Mouse (Mus musculus): ENCODE results near the gene Hlx. TPM values are rescaled to one million over a fixed set of nuclear protein-coding genes. Genes with fewer than 3 reads are reported as not detected.

Gene Hlx
- total RNA-seq (2014; rRNA removed), result 1.2 and 2.8 TPM in 2 replicates
- polyA plus RNA-seq (2015; fragmentation: Nextera tagmentation; extraction: Ambion mirVana), result 1.6 and 2.4 TPM in 2 replicates

DNA sequence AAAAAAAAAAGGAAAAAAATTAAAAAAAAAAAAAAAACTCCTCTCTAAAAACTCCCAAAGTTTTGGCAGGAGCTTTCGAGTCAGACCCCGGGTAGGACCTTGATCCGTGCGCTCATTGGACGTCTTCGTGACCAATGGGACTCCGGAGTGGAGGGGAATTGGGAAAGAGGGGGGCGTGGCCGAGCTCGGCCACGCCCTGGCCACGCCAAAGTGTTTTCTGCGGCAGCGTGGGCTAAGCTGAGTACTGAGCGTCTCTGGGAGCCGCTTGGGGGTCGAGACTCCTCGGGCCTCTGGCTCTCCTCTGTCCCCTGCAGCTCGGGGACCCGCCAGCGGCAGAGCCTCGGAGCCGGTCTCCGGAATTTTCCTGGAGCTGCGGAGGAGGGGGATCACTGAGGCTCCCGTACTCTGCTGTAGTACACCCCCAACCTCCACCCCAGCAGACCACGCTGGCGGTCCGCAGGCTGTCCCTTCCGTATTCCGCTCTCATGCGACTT is at the start of gene Hlx:
Gene Hlx (minus strand): TSS at position 64 of the 494 bp plus-strand sequence.
- Histone ChIP-seq H3K36me3 (ENCODE audit: insufficient read depth) (no peaks in the 10 kb centered on the region), H3K4me2 (ENCODE audit: low read depth) (peak within 1 kb of the TSS; percentile 49), H3K4me1 (ENCODE audit: insufficient read depth) (no peaks in the 10 kb centered on the region), H3K4me3 (ENCODE audit: low read depth, low read length) (peak within 1 kb of the TSS; percentile 33), H3K9ac (peak within 1 kb of the TSS; percentile 22; the same call in 1 of the 2 replicates), H3K27ac (ENCODE audit: low read depth, low read length) (0 out of 2 replicates have a peak within 1 kb of the TSS, but pooled peaks have one; percentile 21), H3K27me3 (ENCODE audit: insufficient read depth, low read length) (peaks cover 58% of the 10 kb centered on the region), H3K9me3 (ENCODE audit: low read length) (no peaks in the 10 kb centered on the region)
- peak; percentile 61 for DNase-seq
- ATAC-seq, result peak; percentile 54
- TF ChIP-seq CTCF (IDR thresholded peaks at IDR 0.05; ENCODE audit: low read depth), result no peak
- under 1% methylated on average over 31 of the region's 32 CpGs for WGBS

DNA sequence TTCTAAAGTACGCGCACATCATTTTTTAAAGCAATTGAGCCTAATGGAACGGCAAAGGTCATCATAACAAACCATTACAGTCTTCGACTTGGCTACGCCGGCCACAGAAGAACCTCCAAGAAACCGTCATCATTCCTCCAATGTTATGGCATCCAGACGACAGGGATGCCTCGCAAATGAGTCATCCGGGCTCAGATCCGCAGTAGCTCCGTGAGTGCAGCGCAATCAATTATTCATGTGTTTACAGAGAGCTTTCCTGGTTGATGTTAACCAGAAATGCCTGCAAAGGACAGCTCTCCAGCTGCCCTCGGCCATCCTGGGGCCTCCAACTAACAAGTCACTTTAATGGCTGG is 49.7 kb upstream of the Hlx start:
- Histone ChIP-seq H3K27ac (ENCODE audit: low read depth, low read length) (no peak overlapping the region), H3K27me3 (ENCODE audit: insufficient read depth, low read length) (no peaks in the 10 kb centered on the region), H3K9ac (no peak overlapping the region), H3K4me2 (ENCODE audit: low read depth) (no peak overlapping the region), H3K9me3 (ENCODE audit: low read length) (no peaks in the 10 kb centered on the region), H3K4me1 (ENCODE audit: insufficient read depth) (no peaks in the 10 kb centered on the region), H3K4me3 (ENCODE audit: low read depth, low read length) (no peak overlapping the region), H3K36me3 (ENCODE audit: insufficient read depth) (no peaks in the 10 kb centered on the region)
- DNase-seq, result no peak
- TF ChIP-seq CTCF (IDR thresholded peaks at IDR 0.05; ENCODE audit: low read depth), result no peak
- ATAC-seq, result no peak
- WGBS, result 86% methylated on average over 14 of the region's 14 CpGs

DNA sequence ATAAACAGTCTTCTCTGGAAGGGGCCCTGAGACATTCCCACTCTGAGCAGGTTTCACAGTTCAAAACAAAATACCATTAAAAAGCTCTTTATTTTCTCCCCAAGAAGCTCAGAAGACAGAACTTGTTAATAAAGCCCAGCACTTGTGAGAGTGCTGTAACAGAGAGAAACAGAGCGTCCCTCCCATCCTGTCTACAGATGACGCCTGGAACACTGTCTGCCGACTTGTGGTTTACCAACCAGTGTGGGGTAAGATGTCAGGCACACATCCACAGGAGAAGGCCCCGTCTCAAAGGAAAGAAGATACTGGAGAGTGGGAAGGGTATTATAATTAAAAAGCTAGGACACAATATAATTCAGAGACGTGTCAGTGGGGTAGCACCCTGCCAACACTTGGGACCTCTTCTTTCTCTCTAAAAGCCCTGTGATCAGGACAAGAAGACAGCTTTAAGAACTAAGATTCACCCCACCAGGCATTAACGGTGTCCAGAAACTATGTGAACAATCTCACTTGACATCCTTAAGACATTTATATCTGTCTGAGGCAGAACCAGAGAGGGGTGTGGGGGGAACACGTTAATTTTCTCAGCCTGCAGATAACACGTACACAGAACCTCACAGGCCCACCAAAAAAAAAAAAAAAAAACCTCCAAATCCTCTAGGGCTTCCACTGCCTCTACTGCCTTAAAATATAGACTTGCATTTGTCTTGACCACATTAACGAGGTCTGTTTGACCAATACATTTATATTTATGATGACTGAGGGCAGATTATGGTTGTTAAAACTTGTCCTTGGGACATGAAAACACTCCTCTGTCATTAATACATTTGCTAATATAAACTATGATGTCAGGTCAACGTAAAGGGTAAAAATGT is 49.1 kb upstream of the Hlx start:
- no peak for TF ChIP-seq CTCF (IDR thresholded peaks at IDR 0.05; ENCODE audit: low read depth)
- no peaks in the 10 kb centered on the region for H3K9me3 ChIP-seq (ENCODE audit: low read length)
- H3K9ac ChIP-seq, result no peak overlapping the region
- WGBS, result 89% methylated on average over 10 of the region's 10 CpGs
- no peak for DNase-seq
- H3K4me2 ChIP-seq (ENCODE audit: low read depth), result no peak overlapping the region
- no peaks in the 10 kb centered on the region for H3K27me3 ChIP-seq (ENCODE audit: insufficient read depth, low read length)
- no peaks in the 10 kb centered on the region for H3K36me3 ChIP-seq (ENCODE audit: insufficient read depth)
- no peaks in the 10 kb centered on the region for H3K4me1 ChIP-seq (ENCODE audit: insufficient read depth)
- no peak for ATAC-seq
- no peak overlapping the region for H3K4me3 ChIP-seq (ENCODE audit: low read depth, low read length)
- H3K27ac ChIP-seq (ENCODE audit: low read depth, low read length), result no peak overlapping the region

DNA sequence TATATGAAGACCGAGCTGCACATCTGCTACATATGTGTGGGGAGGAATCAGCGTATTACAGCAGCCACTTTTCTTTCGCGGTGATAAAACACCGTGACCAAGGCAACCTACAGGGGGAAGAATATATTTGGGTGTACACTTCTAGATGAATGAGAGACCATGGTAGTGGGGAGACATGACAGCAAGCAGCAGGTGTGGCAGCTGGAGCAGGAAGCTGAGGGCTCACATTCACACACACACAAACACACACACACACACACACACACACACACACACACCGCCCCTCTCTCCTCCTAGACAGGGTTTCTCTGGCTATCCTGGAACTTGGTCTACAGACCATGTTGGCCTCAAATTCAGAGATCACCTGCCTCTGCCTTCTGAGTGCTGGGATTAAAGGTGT is 45.7 kb upstream of the Hlx start:
- ATAC-seq, result no peak
- Histone ChIP-seq H3K9ac (no peak overlapping the region), H3K27ac (ENCODE audit: low read depth, low read length) (no peak overlapping the region), H3K4me2 (ENCODE audit: low read depth) (no peak overlapping the region), H3K4me1 (ENCODE audit: insufficient read depth) (no peaks in the 10 kb centered on the region), H3K36me3 (ENCODE audit: insufficient read depth) (no peaks in the 10 kb centered on the region), H3K4me3 (ENCODE audit: low read depth, low read length) (no peak overlapping the region), H3K9me3 (ENCODE audit: low read length) (no peaks in the 10 kb centered on the region), H3K27me3 (ENCODE audit: insufficient read depth, low read length) (no peaks in the 10 kb centered on the region)
- WGBS, result 91% methylated on average over 6 of the region's 6 CpGs
- no peak for DNase-seq
- no peak for TF ChIP-seq CTCF (IDR thresholded peaks at IDR 0.05; ENCODE audit: low read depth)

DNA sequence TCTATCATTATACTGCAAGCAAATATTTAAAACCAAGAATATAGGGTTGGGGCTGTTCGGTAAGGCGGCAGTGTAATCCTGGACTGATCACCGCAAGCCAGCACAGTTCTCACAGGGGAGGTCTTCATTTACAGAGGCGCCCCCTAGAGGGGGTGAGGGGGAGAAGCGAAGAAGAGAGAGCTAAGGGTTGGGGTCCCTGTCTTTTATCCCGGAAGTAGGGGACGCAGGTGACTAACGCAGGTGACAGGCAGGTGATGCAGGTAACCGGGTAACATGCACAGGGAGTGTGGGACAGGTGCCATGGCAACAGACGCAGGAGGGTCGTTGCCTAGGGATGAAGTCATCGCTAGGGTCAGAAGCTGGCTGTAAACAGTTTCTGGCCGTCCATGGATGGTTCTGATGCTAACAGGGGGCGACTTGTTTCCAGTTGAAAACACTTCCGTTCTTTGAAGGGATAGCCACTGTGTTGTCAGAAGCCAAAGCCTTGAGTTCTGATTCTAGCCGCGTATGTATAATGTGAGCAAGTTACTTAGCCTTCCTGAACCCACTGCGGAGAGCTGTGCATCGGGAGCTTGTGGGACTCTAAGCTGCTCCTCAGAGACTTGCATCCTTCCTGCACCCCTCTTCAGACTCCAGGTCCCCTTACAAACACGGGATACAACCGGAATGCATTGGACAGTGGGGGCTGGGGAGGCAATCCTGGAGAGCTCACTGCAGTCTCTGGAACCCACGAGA is 44.8 kb upstream of the Hlx start:
- ATAC-seq (no peak), DNase-seq (no peak)

DNA sequence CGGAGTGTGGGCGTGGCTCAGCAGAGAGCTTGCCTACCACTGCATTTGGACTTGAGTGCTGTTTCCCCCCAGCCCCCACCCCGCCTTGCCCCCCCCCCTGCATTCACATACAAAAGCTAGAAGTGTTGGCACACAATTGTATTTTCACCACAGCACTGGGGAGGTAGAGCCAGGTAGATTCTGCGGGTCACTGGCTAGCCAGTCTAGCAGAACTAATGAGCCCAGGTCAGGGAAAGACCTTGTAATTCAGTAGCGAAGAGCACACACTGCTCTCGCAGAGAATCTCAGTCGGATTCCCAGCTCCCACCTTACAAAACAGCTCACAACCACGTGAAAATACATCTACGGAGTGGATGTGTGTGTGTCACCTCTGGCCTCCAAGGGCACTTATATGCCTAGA is 42.9 kb upstream of the Hlx start:
- no peak overlapping the region for H3K27ac ChIP-seq (ENCODE audit: low read depth, low read length)
- WGBS, result 51% methylated on average over 9 of the region's 9 CpGs

More for the DNA sequence above, 44.8 kb upstream of the Hlx start:
- Histone ChIP-seq H3K9ac (no peak overlapping the region), H3K4me2 (ENCODE audit: low read depth) (no peak overlapping the region), H3K27ac (ENCODE audit: low read depth, low read length) (no peak overlapping the region), H3K4me3 (ENCODE audit: low read depth, low read length) (no peak overlapping the region), H3K27me3 (ENCODE audit: insufficient read depth, low read length) (no peaks in the 10 kb centered on the region), H3K9me3 (ENCODE audit: low read length) (no peaks in the 10 kb centered on the region), H3K36me3 (ENCODE audit: insufficient read depth) (no peaks in the 10 kb centered on the region), H3K4me1 (ENCODE audit: insufficient read depth) (no peaks in the 10 kb centered on the region)
- peak; percentile 33; the same call in 1 of the 2 replicates for TF ChIP-seq CTCF (IDR thresholded peaks at IDR 0.05; ENCODE audit: low read depth)
- whole genome bisulfite sequencing, result 36% methylated on average over 22 of the region's 22 CpGs

More for the DNA sequence above, 42.9 kb upstream of the Hlx start:
- no peak overlapping the region for H3K4me2 ChIP-seq (ENCODE audit: low read depth)
- DNase-seq, result no peak
- H3K4me3 ChIP-seq (ENCODE audit: low read depth, low read length), result no peak overlapping the region
- no peaks in the 10 kb centered on the region; the same call in 1 of the 2 replicates for H3K27me3 ChIP-seq (ENCODE audit: insufficient read depth, low read length)
- H3K9ac ChIP-seq, result no peak overlapping the region
- H3K4me1 ChIP-seq (ENCODE audit: insufficient read depth), result no peaks in the 10 kb centered on the region
- no peak for ATAC-seq
- H3K9me3 ChIP-seq (ENCODE audit: low read length), result no peaks in the 10 kb centered on the region
- H3K36me3 ChIP-seq (ENCODE audit: insufficient read depth), result no peaks in the 10 kb centered on the region
- no peak for TF ChIP-seq CTCF (IDR thresholded peaks at IDR 0.05; ENCODE audit: low read depth)
